Mouse (Mus musculus) C2C12 (cell line): ENCODE measurements at regions not wholly inside any gene's neighbourhood (a gene's known extent, or its start where the extent isn't known, plus 50 kb on each side); places are given as distances from the start of the nearest gene placed in this dataset.

Experiments used
- CTCF ChIP-seq: IDR thresholded peaks from one replicate; pipeline ENCODE4 v1.5.1; 2011; ENCODE audit not compliant: control insufficient read depth, insufficient read depth, insufficient read length
- MAX ChIP-seq: IDR thresholded peaks from one replicate; pipeline ENCODE4 v1.6.1; 2011; ENCODE audit warnings: mild to moderate bottlenecking, control low read depth
- MYOG ChIP-seq: IDR thresholded peaks from one replicate; pipeline ENCODE4 v1.6.1; 2011; ENCODE audit not compliant: control insufficient read depth, insufficient read length; ENCODE audit errors: extremely low read depth
- USF1 ChIP-seq: IDR thresholded peaks from one replicate; pipeline ENCODE4 v1.6.1; 2011; ENCODE audit warnings: low read depth, mild to moderate bottlenecking, control low read depth, moderate library complexity

- TF ChIP-seq CTCF: no peak
- no peak for TF ChIP-seq MAX
- no peak for TF ChIP-seq MYOG
- TF ChIP-seq USF1: no peak
Measured at GRCm38 (mm10) chr9:59096551-59097268, 60.5 kb upstream of the Neo1 start.
